Mouse (Mus musculus): ENCODE measurements around the gene 9130023H24Rik. TPM values are rescaled to one million over a fixed set of nuclear protein-coding genes. Genes with fewer than 3 reads are reported as not detected.

9130023H24Rik gene
- 0.82 TPM for polyA plus RNA-seq (2017; shearing (Covaris generic))

GRCm38 (mm10) chr7:128237927-128238778 lies at the start of gene 9130023H24Rik:
Gene 9130023H24Rik (minus strand): TSS chr7:128238031.

GRCm38 (mm10) chr7:128265411-128265810 lies 27.6 kb upstream of the 9130023H24Rik start, which contains the start of gene Slc5a2:
Gene Slc5a2 (plus strand): TSS chr7:128265657.

GRCm38 (mm10) chr7:128246496-128247391 lies 8.9 kb upstream of the 9130023H24Rik start, which contains the start of gene Tgfb1i1:
Gene Tgfb1i1 (plus strand): TSS chr7:128246812.

GRCm38 (mm10) chr7:128236856-128237592 lies 807 bp downstream of the 9130023H24Rik start, which contains the start of gene Armc5:
Gene Armc5 (plus strand): TSS chr7:128237342.

GRCm38 (mm10) chr7:128206152-128206551 lies 31.7 kb downstream of the 9130023H24Rik start, which contains the start of gene Cox6a2:
Gene Cox6a2 (minus strand): TSS chr7:128206387.

Other genes with a start within 250 kb of the 9130023H24Rik start
- 94.8 TPM for gene Pycard, start 244.2 kb downstream of the 9130023H24Rik start, polyA plus RNA-seq (2017; shearing (Covaris generic))
- not detected for gene Trim72, start 234.1 kb downstream of the 9130023H24Rik start, polyA plus RNA-seq (2017; shearing (Covaris generic))
- 2.0 TPM for gene Itgam, start 175.4 kb downstream of the 9130023H24Rik start, polyA plus RNA-seq (2017; shearing (Covaris generic))
- not detected for gene Gm49368, start 175.3 kb downstream of the 9130023H24Rik start, polyA plus RNA-seq (2017; shearing (Covaris generic))
- gene Itgax, start 108.5 kb downstream of the 9130023H24Rik start, polyA plus RNA-seq (2017; shearing (Covaris generic)) = not detected
- gene Itgad, start 83.7 kb downstream of the 9130023H24Rik start, polyA plus RNA-seq (2017; shearing (Covaris generic)) = 0.20 TPM
- not detected for gene Cox6a2, start 31.6 kb downstream of the 9130023H24Rik start, polyA plus RNA-seq (2017; shearing (Covaris generic))
- 20.8 TPM for gene Armc5, start 689 bp downstream of the 9130023H24Rik start, polyA plus RNA-seq (2017; shearing (Covaris generic))
- gene Tgfb1i1, start 8.8 kb upstream of the 9130023H24Rik start, polyA plus RNA-seq (2017; shearing (Covaris generic)) = 0.70 TPM
- gene Slc5a2, start 27.6 kb upstream of the 9130023H24Rik start, polyA plus RNA-seq (2017; shearing (Covaris generic)) = not detected
- gene BC017158, start 60.1 kb upstream of the 9130023H24Rik start, polyA plus RNA-seq (2017; shearing (Covaris generic)) = 21.2 TPM
- 254 TPM for gene Rgs10, start 180.7 kb upstream of the 9130023H24Rik start, polyA plus RNA-seq (2017; shearing (Covaris generic))
- 30.9 TPM for gene Tial1, start 223.7 kb upstream of the 9130023H24Rik start, polyA plus RNA-seq (2017; shearing (Covaris generic))

Data from naive thymus-derived CD4-positive, alpha-beta T cell, adult 5 months (primary cell).